Mouse (Mus musculus) B cell, adult 2 months (primary cell): Measurements from ENCODE around the gene Kmo.

Experiments
- DNase-seq, 2 experiments: peaks; one replicate each; pipeline ENCODE4 v3.0.0; 2022

The Kmo gene

GRCm38 (mm10) chr1:175699796-175700195, 79.6 kb downstream of the Kmo start:
- DNase-seq = peak; percentile 5 to 12

GRCm38 (mm10) chr1:175701145-175701544, 81.0 kb downstream of the Kmo start:
- DNase-seq = no peak

- no peak for DNase-seq
These were observed 87.4 kb downstream of the Kmo start for GRCm38 (mm10) chr1:175707599-175707998.

DNA sequence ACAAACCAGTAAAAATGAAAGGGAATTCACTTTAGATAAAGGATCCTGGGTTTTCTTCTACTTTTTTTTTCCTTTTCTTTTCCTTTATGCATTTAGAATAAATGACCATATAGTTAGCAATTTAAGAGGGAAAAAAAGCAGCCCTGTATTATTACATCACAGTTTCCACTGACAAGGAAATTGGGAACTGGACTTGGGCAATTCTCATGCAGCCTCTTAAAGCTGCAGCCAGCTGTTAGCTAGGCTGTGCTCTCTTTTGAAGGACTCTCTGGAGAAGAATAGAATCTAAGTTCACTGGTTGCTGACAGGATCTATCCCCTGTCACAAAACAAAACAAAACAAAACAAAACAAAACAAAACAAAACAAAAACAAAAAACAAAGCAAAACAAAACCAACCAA, 87.8 kb downstream of the Kmo start:
- no peak for DNase-seq
